Mouse (Mus musculus): ENCODE data around the gene Tsr3. TPM values are rescaled to one million over a fixed set of nuclear protein-coding genes. Genes with fewer than 3 reads are reported as not detected.

The Tsr3 gene
- polyA plus RNA-seq, 1 experiment = 1.5 TPM

GRCm38 (mm10) chr17:25256140-25256754 is 16.3 kb downstream of the Tsr3 start, which contains the start of gene Baiap3:
Baiap3 (minus strand) TSS chr17:25256364.
- Histone ChIP-seq H3K9me3 (ENCODE audit: control insufficient read depth, low read length) (no peaks in the 10 kb centered on the region; the same call in 1 of the 2 replicates), H3K27me3 (ENCODE audit: control insufficient read depth) (peaks cover 60% of the 10 kb centered on the region), H3K4me1 (ENCODE audit: control insufficient read depth) (peaks cover 9% of the 10 kb centered on the region), H3K4me3 (replicated peaks) (no peak within 1 kb of the TSS), H3K36me3 (ENCODE audit: control insufficient read depth) (peaks cover 23% of the 10 kb centered on the region)
- no peak for TF ChIP-seq GATA1 (IDR thresholded peaks at IDR 0.05; ENCODE audit: low read length)
- TF ChIP-seq TAL1 (IDR thresholded peaks at IDR 0.05; ENCODE audit: low read length) = no peak

GRCm38 (mm10) chr17:25257804-25258261 is 17.9 kb downstream of the Tsr3 start:
- H3K9me3 ChIP-seq (ENCODE audit: control insufficient read depth, low read length) = no peaks in the 10 kb centered on the region; the same call in 1 of the 2 replicates
- peaks cover 9% of the 10 kb centered on the region for H3K4me1 ChIP-seq (ENCODE audit: control insufficient read depth)
- H3K4me3 ChIP-seq (replicated peaks) = no peak overlapping the region
- peaks cover 31% of the 10 kb centered on the region for H3K36me3 ChIP-seq (ENCODE audit: control insufficient read depth)
- TF ChIP-seq GATA1 (IDR thresholded peaks at IDR 0.05; ENCODE audit: low read length) = no peak
- TF ChIP-seq TAL1 (IDR thresholded peaks at IDR 0.05; ENCODE audit: low read length) = no peak
- peaks cover 46% of the 10 kb centered on the region for H3K27me3 ChIP-seq (ENCODE audit: control insufficient read depth)

- Histone ChIP-seq H3K9me3 (ENCODE audit: control insufficient read depth, low read length) (no peaks in the 10 kb centered on the region), H3K4me1 (ENCODE audit: control insufficient read depth) (peaks cover 3% of the 10 kb centered on the region), H3K4me3 (replicated peaks) (no peak overlapping the region), H3K36me3 (ENCODE audit: control insufficient read depth) (peaks cover 88% of the 10 kb centered on the region), H3K27me3 (ENCODE audit: control insufficient read depth) (no peaks in the 10 kb centered on the region)
- no peak for TF ChIP-seq TAL1 (IDR thresholded peaks at IDR 0.05; ENCODE audit: low read length)
- TF ChIP-seq GATA1 (IDR thresholded peaks at IDR 0.05; ENCODE audit: low read length) = no peak
These were observed 24.5 kb downstream of the Tsr3 start for GRCm38 (mm10) chr17:25264453-25264852.

GRCm38 (mm10) chr17:25270795-25271335 is 30.9 kb downstream of the Tsr3 start:
- no peaks in the 10 kb centered on the region for H3K27me3 ChIP-seq (ENCODE audit: control insufficient read depth)
- peaks cover 45% of the 10 kb centered on the region for H3K4me1 ChIP-seq (ENCODE audit: control insufficient read depth)
- no peaks in the 10 kb centered on the region for H3K9me3 ChIP-seq (ENCODE audit: control insufficient read depth, low read length)
- TF ChIP-seq TAL1 (IDR thresholded peaks at IDR 0.05; ENCODE audit: low read length) (no peak), GATA1 (IDR thresholded peaks at IDR 0.05; ENCODE audit: low read length) (no peak)
- H3K36me3 ChIP-seq (ENCODE audit: control insufficient read depth) = peaks cover 63% of the 10 kb centered on the region
- H3K4me3 ChIP-seq (replicated peaks) = peak overlapping the region; percentile 86

- Histone ChIP-seq H3K27me3 (ENCODE audit: control insufficient read depth) (no peaks in the 10 kb centered on the region), H3K36me3 (ENCODE audit: control insufficient read depth) (peaks cover 48% of the 10 kb centered on the region), H3K4me1 (ENCODE audit: control insufficient read depth) (peaks cover 45% of the 10 kb centered on the region), H3K4me3 (replicated peaks) (peak overlapping the region; percentile 86), H3K9me3 (ENCODE audit: control insufficient read depth, low read length) (no peaks in the 10 kb centered on the region)
- TF ChIP-seq TAL1 (IDR thresholded peaks at IDR 0.05; ENCODE audit: low read length) (no peak), GATA1 (IDR thresholded peaks at IDR 0.05; ENCODE audit: low read length) (peak; percentile 48; the same call in 1 of the 2 replicates)
These were observed 32.4 kb downstream of the Tsr3 start for GRCm38 (mm10) chr17:25272326-25272725.

- no peaks in the 10 kb centered on the region for H3K9me3 ChIP-seq (ENCODE audit: control insufficient read depth, low read length)
- H3K4me1 ChIP-seq (ENCODE audit: control insufficient read depth) = peaks cover 45% of the 10 kb centered on the region
- H3K4me3 ChIP-seq (replicated peaks) = peak overlapping the region; percentile 86
- TF ChIP-seq GATA1 (IDR thresholded peaks at IDR 0.05; ENCODE audit: low read length) (no peak), TAL1 (IDR thresholded peaks at IDR 0.05; ENCODE audit: low read length) (no peak)
- H3K36me3 ChIP-seq (ENCODE audit: control insufficient read depth) = peaks cover 40% of the 10 kb centered on the region
- H3K27me3 ChIP-seq (ENCODE audit: control insufficient read depth) = no peaks in the 10 kb centered on the region
These were observed 33.2 kb downstream of the Tsr3 start for GRCm38 (mm10) chr17:25272951-25273705.

GRCm38 (mm10) chr17:25273706-25274501 is 33.9 kb downstream of the Tsr3 start:
- Histone ChIP-seq H3K9me3 (ENCODE audit: control insufficient read depth, low read length) (no peaks in the 10 kb centered on the region), H3K4me3 (replicated peaks) (peak overlapping the region; percentile 86), H3K4me1 (ENCODE audit: control insufficient read depth) (peaks cover 45% of the 10 kb centered on the region), H3K27me3 (ENCODE audit: control insufficient read depth) (no peaks in the 10 kb centered on the region), H3K36me3 (ENCODE audit: control insufficient read depth) (peaks cover 32% of the 10 kb centered on the region)
- TF ChIP-seq GATA1 (IDR thresholded peaks at IDR 0.05; ENCODE audit: low read length) (no peak), TAL1 (IDR thresholded peaks at IDR 0.05; ENCODE audit: low read length) (no peak)

- peak within 1 kb of the TSS; percentile 86 for H3K4me3 ChIP-seq (replicated peaks)
- H3K4me1 ChIP-seq (ENCODE audit: control insufficient read depth) = peaks cover 38% of the 10 kb centered on the region
- no peak for TF ChIP-seq TAL1 (IDR thresholded peaks at IDR 0.05; ENCODE audit: low read length)
These were observed 34.8 kb downstream of the Tsr3 start, which contains the start of gene Ube2i for GRCm38 (mm10) chr17:25274571-25275346. Ube2i (minus strand) TSS chr17:25274622.

More at GRCm38 (mm10) chr17:25274571-25275346, 34.8 kb downstream of the Tsr3 start, which contains the start of gene Ube2i:
- H3K27me3 ChIP-seq (ENCODE audit: control insufficient read depth) = peaks cover 3% of the 10 kb centered on the region; the same call in 1 of the 2 replicates
- peaks cover 24% of the 10 kb centered on the region for H3K36me3 ChIP-seq (ENCODE audit: control insufficient read depth)
- no peaks in the 10 kb centered on the region for H3K9me3 ChIP-seq (ENCODE audit: control insufficient read depth, low read length)
